Mouse (Mus musculus) heart, postnatal 0 days (tissue): ENCODE results near the gene Olfr878. TPM values are rescaled to one million over a fixed set of nuclear protein-coding genes. Genes with fewer than 3 reads are reported as not detected.
A peak's percentile ranks its signal among the peaks of the same experiment; 100 is the strongest.

Experiments used
- ATAC-seq: fragments of 200-750 bp; cut with Nextera tagmentation; 2 replicates; pipeline ENCODE4 v1.8.0; 2017; ENCODE audit warnings: low read depth, moderate number of reproducible peaks, moderate library complexity; ENCODE audit not compliant: insufficient read depth
- DNase-seq: peaks from one replicate; pipeline ENCODE4 v3.0.0-alpha.2; 2016; ENCODE audit warnings: low spot score
- H3K27ac ChIP-seq: fragments of 300-500 bp; sonication (generic); 2 replicates; pipeline ENCODE4 v1.5.1; 2014; ENCODE audit warnings: low read depth, mild to moderate bottlenecking
- H3K27me3 ChIP-seq: fragments of 300-500 bp; sonication (generic); 2 replicates; pipeline ENCODE4 v1.6.1; 2014; ENCODE audit warnings: low read length, mixed read lengths; ENCODE audit not compliant: control insufficient read depth, insufficient read depth
- H3K36me3 ChIP-seq: fragments of 300-500 bp; sonication (generic); replicated peaks from 2 replicates; pipeline ENCODE4 v1.6.1; 2014; ENCODE audit warnings: low read length, mixed read lengths; ENCODE audit not compliant: control insufficient read depth, insufficient read depth
- H3K4me1 ChIP-seq: fragments of 300-500 bp; sonication (generic); 2 replicates; pipeline ENCODE4 v1.6.1; 2014; ENCODE audit warnings: antibody characterized with exemption; ENCODE audit not compliant: control insufficient read depth, insufficient read depth
- H3K4me2 ChIP-seq: fragments of 300-500 bp; sonication (generic); 2 replicates; pipeline ENCODE4 v1.6.1; 2014; ENCODE audit warnings: low read depth, mild to moderate bottlenecking, low read length, moderate library complexity
- H3K4me3 ChIP-seq: fragments of 300-500 bp; sonication (generic); 2 replicates; pipeline ENCODE4 v1.5.1; 2014; ENCODE audit warnings: low read depth, low read length
- H3K9ac ChIP-seq: fragments of 300-500 bp; sonication (generic); replicated peaks from 2 replicates; pipeline ENCODE4 v1.6.1; 2014; ENCODE audit warnings: low read depth, low read length, mixed read lengths
- H3K9me3 ChIP-seq: fragments of 300-500 bp; sonication (generic); replicated peaks from 2 replicates; pipeline ENCODE4 v1.6.1; 2016; ENCODE audit warnings: low read length; ENCODE audit not compliant: control insufficient read depth
- CTCF ChIP-seq: IDR thresholded peaks from 2 replicates; pipeline ENCODE4 v1.5.1; 2016; ENCODE audit warnings: antibody characterized with exemption, control low read depth, low read depth
- EP300 ChIP-seq: IDR thresholded peaks from 2 replicates; pipeline ENCODE4 v1.6.1; 2016; ENCODE audit warnings: antibody characterized with exemption, low read depth
- WGBS: fragments of 180-500 bp; shearing (Covaris S2); extraction: QIAGEN DNeasy Blood & Tissue Kit; methylation state at CpG from one replicate; pipeline ENCODE4 v1.1.7; 2014; 5-methylcytosine and 5-hydroxymethylcytosine counted together
- polyA plus RNA-seq: library from polyadenylated mRNA; unstranded; fragments of >200 nt; fragmentation: Nextera tagmentation; extraction: Ambion mirVana; gene quantifications from 2 replicates; pipeline ENCODE4 v1.2.1, GENCODE M21; 2015
- total RNA-seq: library from RNA; depleted of rRNA; stranded (reverse); fragments of >200 nt; gene quantifications from 2 replicates; pipeline ENCODE4 v1.2.3, GENCODE M21; 2014; ENCODE audit warnings: low replicate concordance

The Olfr878 gene
- total and polyA plus RNA-seq, 2 experiments from 2014 or later: not detected

- Histone ChIP-seq H3K27ac (no peak overlapping the region), H3K4me3 (no peak overlapping the region), H3K36me3 (no peaks in the 10 kb centered on the region), H3K27me3 (no peaks in the 10 kb centered on the region), H3K9ac (no peak overlapping the region), H3K9me3 (no peaks in the 10 kb centered on the region), H3K4me2 (no peak overlapping the region), H3K4me1 (no peaks in the 10 kb centered on the region)
- DNase-seq: no peak
- 61% methylated on average over 3 of the region's 3 CpGs for WGBS
- TF ChIP-seq EP300: no peak
- no peak for TF ChIP-seq CTCF
- no peak for ATAC-seq
Measured at GRCm38 (mm10) chr9:37905555-37905954, 12.1 kb upstream of the Olfr878 start.

- H3K4me3 ChIP-seq: no peak overlapping the region
- ATAC-seq: no peak
- H3K27ac ChIP-seq: no peak overlapping the region
- no peaks in the 10 kb centered on the region for H3K9me3 ChIP-seq
- no peak for DNase-seq
- no peak overlapping the region for H3K9ac ChIP-seq
- TF ChIP-seq EP300 (no peak), CTCF (no peak)
- no peaks in the 10 kb centered on the region for H3K4me1 ChIP-seq
- H3K4me2 ChIP-seq: no peak overlapping the region
- no peaks in the 10 kb centered on the region for H3K27me3 ChIP-seq
- 36% methylated on average over 1 of the region's 1 CpGs for WGBS
- H3K36me3 ChIP-seq: no peaks in the 10 kb centered on the region
Measured at GRCm38 (mm10) chr9:37918018-37918417, 378 bp downstream of the Olfr878 start.

GRCm38 (mm10) chr9:37924194-37924593, 6.6 kb downstream of the Olfr878 start:
- WGBS: 78% methylated on average over 5 of the region's 5 CpGs
- Histone ChIP-seq H3K4me3 (no peak overlapping the region), H3K36me3 (no peaks in the 10 kb centered on the region), H3K4me1 (no peaks in the 10 kb centered on the region), H3K9ac (no peak overlapping the region), H3K9me3 (no peaks in the 10 kb centered on the region), H3K4me2 (no peak overlapping the region), H3K27me3 (no peaks in the 10 kb centered on the region), H3K27ac (no peak overlapping the region)
- no peak for TF ChIP-seq CTCF
- DNase-seq (no peak), ATAC-seq (no peak)

GRCm38 (mm10) chr9:37925445-37925844, 7.8 kb downstream of the Olfr878 start:
- no peaks in the 10 kb centered on the region for H3K4me1 ChIP-seq
- H3K9ac ChIP-seq: no peak overlapping the region
- H3K27ac ChIP-seq: no peak overlapping the region
- no peak for ATAC-seq
- H3K27me3 ChIP-seq: no peaks in the 10 kb centered on the region
- no peak for DNase-seq
- TF ChIP-seq EP300: no peak
- TF ChIP-seq CTCF: no peak
- no peaks in the 10 kb centered on the region for H3K9me3 ChIP-seq
- no peaks in the 10 kb centered on the region for H3K36me3 ChIP-seq
- 52% methylated on average over 2 of the region's 2 CpGs for WGBS
- no peak overlapping the region for H3K4me2 ChIP-seq
- no peak overlapping the region for H3K4me3 ChIP-seq

GRCm38 (mm10) chr9:37926019-37927013, 8.7 kb downstream of the Olfr878 start:
- Histone ChIP-seq H3K9ac (no peak overlapping the region), H3K4me1 (no peaks in the 10 kb centered on the region), H3K4me2 (no peak overlapping the region), H3K9me3 (no peaks in the 10 kb centered on the region), H3K27ac (no peak overlapping the region), H3K27me3 (no peaks in the 10 kb centered on the region), H3K36me3 (no peaks in the 10 kb centered on the region), H3K4me3 (no peak overlapping the region)
- no peak for TF ChIP-seq EP300
- no peak for TF ChIP-seq CTCF
- no peak for ATAC-seq
- WGBS: 52% methylated on average over 3 of the region's 3 CpGs
- no peak for DNase-seq

- Histone ChIP-seq H3K4me2 (no peak overlapping the region), H3K27me3 (no peaks in the 10 kb centered on the region), H3K9ac (no peak overlapping the region), H3K4me3 (no peak overlapping the region), H3K27ac (no peak overlapping the region), H3K4me1 (no peaks in the 10 kb centered on the region), H3K36me3 (no peaks in the 10 kb centered on the region), H3K9me3 (no peaks in the 10 kb centered on the region)
- ATAC-seq (no peak), DNase-seq (peak; percentile 72)
- TF ChIP-seq CTCF (peak; percentile 93), EP300 (no peak)
- WGBS: 7% methylated on average over 11 of the region's 11 CpGs
Measured at GRCm38 (mm10) chr9:37932519-37932918, 14.9 kb downstream of the Olfr878 start.
